Mouse (Mus musculus) myocyte (in vitro differentiated cells): ENCODE data around the gene Pafah1b1. TPM values are rescaled to one million over a fixed set of nuclear protein-coding genes. Genes with fewer than 3 reads are reported as not detected.

Experiments
- H3K27me3 ChIP-seq: one replicate; pipeline ENCODE4 v1.6.1; 2011; ENCODE audit not compliant: control insufficient read depth, insufficient read depth, insufficient read length
- H3K36me3 ChIP-seq: one replicate; pipeline ENCODE4 v1.6.1; 2011; ENCODE audit not compliant: control insufficient read depth, insufficient read depth
- H3K4me2 ChIP-seq: one replicate; pipeline ENCODE4 v1.6.1; 2011; ENCODE audit warnings: low read depth, control low read depth
- H3K4me3 ChIP-seq: one replicate; pipeline ENCODE4 v1.5.1; 2011; ENCODE audit warnings: mild to moderate bottlenecking, control low read depth, moderate library complexity
- H3K79me2 ChIP-seq: one replicate; pipeline ENCODE4 v1.6.1; 2011; ENCODE audit not compliant: control insufficient read depth, insufficient read depth
- H3ac ChIP-seq: one replicate; pipeline ENCODE4 v1.6.1; 2011; ENCODE audit not compliant: control insufficient read depth, insufficient read length
- CEBPB ChIP-seq: IDR thresholded peaks from 2 replicates; pipeline ENCODE4 v1.6.1; 2011; ENCODE audit warnings: mild to moderate bottlenecking, moderate library complexity; ENCODE audit not compliant: poor library complexity, insufficient read depth, severe bottlenecking
- E2F4 ChIP-seq: IDR thresholded peaks from one replicate; pipeline ENCODE4 v1.6.1; 2011; ENCODE audit warnings: mild to moderate bottlenecking, control low read depth, moderate library complexity; ENCODE audit not compliant: insufficient read depth
- MAX ChIP-seq: IDR thresholded peaks from one replicate; pipeline ENCODE4 v1.6.1; 2011; ENCODE audit warnings: low read depth, mild to moderate bottlenecking, control low read depth
- MYOD1 ChIP-seq, 3 experiments: IDR thresholded peaks; one replicate each; pipeline ENCODE4 v1.6.1; 2011; ENCODE audit warnings: control low read depth in 2 of 3, low read depth in 2 of 3, mild to moderate bottlenecking in 2 of 3, moderate library complexity in 1 of 3; ENCODE audit not compliant: insufficient read length in 2 of 3, control insufficient read depth in 1 of 3
- MYOG ChIP-seq, 3 experiments: IDR thresholded peaks; one replicate each; pipeline ENCODE4 v1.6.1; 2011; ENCODE audit warnings: control low read depth in 2 of 3, low read depth in 2 of 3, mild to moderate bottlenecking in 2 of 3; ENCODE audit not compliant: insufficient read length in 2 of 3, control insufficient read depth in 1 of 3, insufficient read depth in 1 of 3
- POLR2A ChIP-seq: IDR thresholded peaks from one replicate; pipeline ENCODE4 v1.6.1; 2011; ENCODE audit warnings: low read depth, mild to moderate bottlenecking, control low read depth, moderate library complexity; ENCODE audit not compliant: insufficient read length
- POLR2AphosphoS2 ChIP-seq: IDR thresholded peaks from one replicate; pipeline ENCODE4 v1.6.1; 2011; ENCODE audit warnings: low read depth, control low read depth; ENCODE audit not compliant: insufficient read length
- REST ChIP-seq: IDR thresholded peaks from one replicate; pipeline ENCODE4 v1.6.1; 2011; ENCODE audit warnings: mild to moderate bottlenecking, control low read depth, moderate library complexity; ENCODE audit not compliant: insufficient read depth, insufficient read length
- SRF ChIP-seq: IDR thresholded peaks from one replicate; pipeline ENCODE4 v1.6.1; 2011; ENCODE audit warnings: low read depth; ENCODE audit not compliant: control insufficient read depth, insufficient read length
- TCF12 ChIP-seq: IDR thresholded peaks from one replicate; pipeline ENCODE4 v1.6.1; 2011; ENCODE audit warnings: mild to moderate bottlenecking, control low read depth; ENCODE audit not compliant: poor library complexity, insufficient read depth, severe bottlenecking
- TCF3 ChIP-seq: IDR thresholded peaks from one replicate; pipeline ENCODE4 v1.6.1; 2011; ENCODE audit warnings: low read depth, control low read depth; ENCODE audit not compliant: insufficient read length
- USF1 ChIP-seq: IDR thresholded peaks from one replicate; pipeline ENCODE4 v1.6.1; 2011; ENCODE audit warnings: low read depth, mild to moderate bottlenecking, control low read depth, moderate library complexity
- polyA plus RNA-seq: library from polyadenylated mRNA; unstranded; fragments of >200 nt; fragmentation: generic; extraction: Trizol; gene quantifications from one replicate; pipeline ENCODE4 v1.2.1, GENCODE M21; 2012; ENCODE audit warnings: missing spikeins

Gene Pafah1b1
- polyA plus RNA-seq, 1 experiment, result 32.6 TPM

DNA sequence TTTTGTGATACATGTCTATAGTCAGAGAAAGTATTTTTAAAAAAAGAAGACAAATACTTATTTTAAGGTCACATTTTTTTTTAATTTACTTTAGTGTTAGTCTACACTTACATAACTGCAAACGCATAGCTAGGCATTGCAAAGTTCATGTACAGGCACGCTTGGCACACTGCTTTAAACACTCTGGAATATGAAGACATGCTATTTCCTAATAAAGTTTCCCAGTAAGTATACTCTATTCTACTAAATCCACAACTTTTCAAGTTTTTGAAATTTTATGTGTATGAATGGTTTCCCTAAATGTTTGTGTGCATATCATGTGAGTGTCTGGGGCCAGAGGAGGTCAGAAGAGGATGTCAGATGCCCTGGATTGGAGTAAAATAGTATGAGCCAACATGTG is 20.4 kb downstream of the Pafah1b1 start:
- H3K4me2 ChIP-seq, result no peak overlapping the region
- H3K27me3 ChIP-seq, result no peaks in the 10 kb centered on the region
- H3ac ChIP-seq, result no peak overlapping the region
- no peak overlapping the region for H3K4me3 ChIP-seq
- TF ChIP-seq POLR2AphosphoS2 (no peak), SRF (no peak), TCF3 (no peak), TCF12 (no peak), CEBPB (no peak), MYOG (IDR thresholded peaks at IDR 0.05; ENCODE audit: control insufficient read depth in 1 of 3, insufficient read depth in 1 of 3, insufficient read length in 2 of 3, low read depth in 2 of 3) (no peak), MAX (no peak), POLR2A (no peak), USF1 (no peak), MYOD1 (IDR thresholded peaks at IDR 0.05; ENCODE audit: control insufficient read depth in 1 of 3, insufficient read length in 2 of 3, low read depth in 2 of 3) (no peak), E2F4 (no peak), REST (no peak)
- H3K36me3 ChIP-seq, result peaks cover 3% of the 10 kb centered on the region
- peaks cover 99% of the 10 kb centered on the region for H3K79me2 ChIP-seq

DNA sequence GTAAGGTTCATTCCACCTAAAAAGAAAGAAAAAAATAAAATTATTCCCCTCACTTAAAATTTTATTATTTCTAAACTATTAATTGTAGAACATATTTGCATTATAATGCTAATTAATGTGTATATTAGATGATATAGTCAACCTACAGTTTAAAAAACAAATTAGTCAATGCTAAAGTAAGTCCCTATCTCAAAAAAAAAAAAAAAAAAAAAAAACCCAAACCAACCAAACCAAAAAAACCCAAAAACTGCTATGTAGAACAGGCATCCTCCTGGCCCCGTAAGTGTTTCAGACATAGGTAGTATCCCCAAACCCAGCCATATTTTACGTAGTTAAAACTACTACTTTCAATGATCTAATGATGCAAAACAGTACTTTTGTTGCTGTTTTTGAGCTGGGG is 25.0 kb downstream of the Pafah1b1 start:
- Histone ChIP-seq H3ac (no peak overlapping the region), H3K4me2 (no peak overlapping the region), H3K36me3 (peaks cover 24% of the 10 kb centered on the region), H3K4me3 (no peak overlapping the region), H3K79me2 (peaks cover 98% of the 10 kb centered on the region), H3K27me3 (no peaks in the 10 kb centered on the region)
- no peak for TF ChIP-seq USF1
- no peak for TF ChIP-seq TCF12
- no peak for TF ChIP-seq SRF
- TF ChIP-seq E2F4, result no peak
- no peak for TF ChIP-seq REST
- TF ChIP-seq MAX, result no peak
- TF ChIP-seq POLR2AphosphoS2, result no peak

DNA sequence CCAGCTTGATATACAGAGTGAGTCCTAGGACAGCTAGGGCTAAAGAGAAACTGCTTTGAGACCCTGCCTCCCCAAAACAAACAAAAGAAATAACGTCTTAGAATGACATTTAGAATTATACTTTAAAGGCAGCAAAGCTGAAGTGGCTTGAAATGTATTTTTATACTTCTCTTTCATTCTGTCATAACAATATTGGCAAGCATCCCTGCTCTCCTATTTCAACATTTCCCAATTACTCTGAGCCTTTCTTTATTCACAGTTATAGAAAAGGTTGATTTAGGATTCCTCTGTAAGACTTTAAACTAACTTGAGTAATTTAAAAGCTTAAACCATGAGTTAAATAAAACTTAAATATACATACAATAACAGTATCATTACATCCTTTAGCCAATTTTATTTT is 32.3 kb downstream of the Pafah1b1 start:
- TF ChIP-seq SRF, result no peak
- no peak for TF ChIP-seq TCF12
- TF ChIP-seq USF1, result no peak
- no peak for TF ChIP-seq POLR2A
- no peak for TF ChIP-seq TCF3
- TF ChIP-seq MAX, result no peak
- no peak for TF ChIP-seq REST
- TF ChIP-seq MYOG (IDR thresholded peaks at IDR 0.05; ENCODE audit: control insufficient read depth in 1 of 3, insufficient read depth in 1 of 3, insufficient read length in 2 of 3, low read depth in 2 of 3), result no peak
- no peak for TF ChIP-seq CEBPB
- no peak for TF ChIP-seq E2F4
- no peak for TF ChIP-seq MYOD1 (IDR thresholded peaks at IDR 0.05; ENCODE audit: control insufficient read depth in 1 of 3, insufficient read length in 2 of 3, low read depth in 2 of 3)
- no peak for TF ChIP-seq POLR2AphosphoS2
- Histone ChIP-seq H3K36me3 (peaks cover 33% of the 10 kb centered on the region), H3K79me2 (peaks cover 81% of the 10 kb centered on the region)

DNA sequence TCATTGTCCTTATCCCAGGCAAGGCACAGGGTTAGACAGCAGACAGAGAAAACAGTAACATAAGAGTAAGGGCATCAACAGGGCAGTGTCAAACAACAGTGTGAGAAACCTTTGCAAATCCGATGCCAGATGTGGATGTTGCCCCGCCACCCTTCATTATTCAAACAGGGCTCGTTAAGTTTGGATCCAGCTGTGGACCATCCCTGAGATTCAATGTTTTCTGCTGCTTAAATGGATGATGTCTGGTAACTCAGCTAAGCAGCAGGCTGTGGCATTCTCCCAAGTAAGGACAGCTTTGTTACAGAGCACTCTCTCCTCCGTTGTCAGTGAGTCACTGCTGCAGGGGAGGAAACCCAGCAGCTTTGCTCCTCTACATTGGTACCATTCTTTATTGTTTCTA is 49.3 kb downstream of the Pafah1b1 start:
- Histone ChIP-seq H3K27me3 (no peaks in the 10 kb centered on the region), H3K79me2 (peaks cover 9% of the 10 kb centered on the region), H3ac (no peak overlapping the region), H3K4me2 (no peak overlapping the region), H3K4me3 (no peak overlapping the region), H3K36me3 (peaks cover 54% of the 10 kb centered on the region)
- TF ChIP-seq MYOD1 (IDR thresholded peaks at IDR 0.05; ENCODE audit: control insufficient read depth in 1 of 3, insufficient read length in 2 of 3, low read depth in 2 of 3) (no peak), REST (no peak), POLR2AphosphoS2 (peak; percentile 24), SRF (no peak)

More for the DNA sequence above, 32.3 kb downstream of the Pafah1b1 start:
- H3K4me2 ChIP-seq, result no peak overlapping the region
- no peak overlapping the region for H3ac ChIP-seq
- H3K27me3 ChIP-seq, result no peaks in the 10 kb centered on the region
- H3K4me3 ChIP-seq, result no peak overlapping the region

DNA sequence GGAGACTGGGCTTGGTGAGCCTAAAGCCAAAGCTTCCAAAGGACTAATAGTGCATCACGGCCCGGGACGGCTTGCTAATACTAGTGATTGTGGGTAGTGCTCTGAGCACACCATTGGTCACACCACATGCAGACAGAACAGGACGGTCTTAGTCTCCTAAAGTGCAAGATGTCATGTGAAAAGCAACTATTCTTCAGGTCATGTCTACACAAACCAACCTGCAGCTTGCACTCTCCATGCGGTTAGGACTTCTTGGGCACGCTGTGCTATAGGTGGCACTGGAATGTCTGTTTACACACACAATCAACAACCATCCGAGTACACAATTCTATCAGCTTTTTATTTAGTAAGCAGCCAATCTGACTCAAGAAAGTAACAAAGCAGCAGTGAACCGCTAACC is 49.8 kb downstream of the Pafah1b1 start:
- TF ChIP-seq POLR2AphosphoS2 (peak; percentile 41), CEBPB (no peak)
- peaks cover 9% of the 10 kb centered on the region for H3K79me2 ChIP-seq
- no peak overlapping the region for H3K4me3 ChIP-seq
- H3ac ChIP-seq, result no peak overlapping the region
- no peak overlapping the region for H3K4me2 ChIP-seq
- H3K27me3 ChIP-seq, result no peaks in the 10 kb centered on the region
- H3K36me3 ChIP-seq, result peaks cover 51% of the 10 kb centered on the region
